Mouse (Mus musculus): Measurements from ENCODE around the gene Hmcn2.

Gene Hmcn2

GRCm38 (mm10) chr2:31490556-31490955 is 176.3 kb downstream of the Hmcn2 start:
- no peak for DNase-seq

- no peak for DNase-seq
Observed at GRCm38 (mm10) chr2:31492308-31492707, 178.1 kb downstream of the Hmcn2 start.

GRCm38 (mm10) chr2:31493243-31493642 is 179.0 kb downstream of the Hmcn2 start:
- DNase-seq, result no peak

GRCm38 (mm10) chr2:31494315-31494714 is 180.1 kb downstream of the Hmcn2 start:
- DNase-seq, result peak; percentile 37 to 60

- DNase-seq, result no peak
Observed at GRCm38 (mm10) chr2:31495046-31495476, 180.8 kb downstream of the Hmcn2 start.

GRCm38 (mm10) chr2:31496141-31496540 is 181.9 kb downstream of the Hmcn2 start:
- DNase-seq, result no peak

- no peak for DNase-seq
Observed at GRCm38 (mm10) chr2:31497113-31497512, 182.9 kb downstream of the Hmcn2 start.

- DNase-seq, result no peak
Observed at GRCm38 (mm10) chr2:31497635-31498034, 183.4 kb downstream of the Hmcn2 start.

- DNase-seq, result peak in 1 of 2 experiments; percentile 42
Observed at GRCm38 (mm10) chr2:31499327-31500291, 185.4 kb downstream of the Hmcn2 start.

- DNase-seq, result no peak
Observed at GRCm38 (mm10) chr2:31500292-31501204, 186.3 kb downstream of the Hmcn2 start.

- DNase-seq, result peak; percentile 70 to 73
Observed at GRCm38 (mm10) chr2:31501448-31502130, 187.4 kb downstream of the Hmcn2 start.

- no peak for DNase-seq
Observed at GRCm38 (mm10) chr2:31502616-31503522, 188.7 kb downstream of the Hmcn2 start.

- DNase-seq, result no peak
Observed at GRCm38 (mm10) chr2:31505472-31505871, 191.3 kb downstream of the Hmcn2 start.

- DNase-seq, result no peak
Observed at GRCm38 (mm10) chr2:31508851-31509250, 194.6 kb downstream of the Hmcn2 start.
